Mouse (Mus musculus) midbrain, embryonic 14.5 days (tissue): Measurements from ENCODE around the gene Zbtb45. TPM values are rescaled to one million over a fixed set of nuclear protein-coding genes. Genes with fewer than 3 reads are reported as not detected.
A peak's percentile ranks its signal among the peaks of the same experiment; 100 is the strongest.

Source experiments
- ATAC-seq: fragments of 200-750 bp; cut with Nextera tagmentation; 2 replicates; pipeline ENCODE4 v1.8.0; 2017; ENCODE audit warnings: moderate number of reproducible peaks, moderate library complexity; ENCODE audit not compliant: low FRiP score, low TSS enrichment
- DNase-seq: peaks from one replicate; pipeline ENCODE4 v3.0.0-alpha.2; 2015
- H3K27ac ChIP-seq: fragments of 300-500 bp; sonication (generic); replicated peaks from 2 replicates; pipeline ENCODE4 v1.5.1; 2014; ENCODE audit warnings: mild to moderate bottlenecking, low read depth, low read length, moderate library complexity
- H3K27me3 ChIP-seq: fragments of 300-500 bp; sonication (generic); 2 replicates; pipeline ENCODE4 v1.6.1; 2014; ENCODE audit warnings: low read length, control low read depth, mixed read lengths; ENCODE audit not compliant: control insufficient read depth, insufficient read depth
- H3K36me3 ChIP-seq: fragments of 300-500 bp; sonication (generic); 2 replicates; pipeline ENCODE4 v1.6.1; 2014; ENCODE audit warnings: low read length, control low read depth; ENCODE audit not compliant: control insufficient read depth, insufficient read depth
- H3K4me1 ChIP-seq: fragments of 300-500 bp; sonication (generic); 2 replicates; pipeline ENCODE4 v1.6.1; 2014; ENCODE audit warnings: mild to moderate bottlenecking, antibody characterized with exemption, low read length, control low read depth; ENCODE audit not compliant: control insufficient read depth, insufficient read depth
- H3K4me2 ChIP-seq: fragments of 300-500 bp; sonication (generic); 2 replicates; pipeline ENCODE4 v1.6.1; 2014; ENCODE audit warnings: mild to moderate bottlenecking, low read length, moderate library complexity
- H3K4me3 ChIP-seq: fragments of 300-500 bp; sonication (generic); replicated peaks from 2 replicates; pipeline ENCODE4 v1.5.1; 2014; ENCODE audit warnings: low read depth, low read length
- H3K9ac ChIP-seq: fragments of 300-500 bp; sonication (generic); replicated peaks from 2 replicates; pipeline ENCODE4 v1.6.1; 2014; ENCODE audit warnings: mild to moderate bottlenecking, low read length, moderate library complexity
- H3K9me3 ChIP-seq: fragments of 300-500 bp; sonication (generic); 2 replicates; pipeline ENCODE4 v1.6.1; 2016; ENCODE audit warnings: low read length, control low read depth, mixed read lengths; ENCODE audit not compliant: control insufficient read depth
- WGBS: fragments of 180-500 bp; shearing (Covaris S2); extraction: QIAGEN DNeasy Blood & Tissue Kit; methylation state at CpG from one replicate; pipeline ENCODE4 v1.1.7; 2014; 5-methylcytosine and 5-hydroxymethylcytosine counted together
- polyA plus RNA-seq: library from polyadenylated mRNA; unstranded; fragments of >200 nt; fragmentation: Nextera tagmentation; extraction: Ambion mirVana; gene quantifications from 2 replicates; pipeline ENCODE4 v1.2.1, GENCODE M21; 2014

Zbtb45 gene
- polyA plus RNA-seq: 42.4 and 42.5 TPM in 2 replicates

DNA sequence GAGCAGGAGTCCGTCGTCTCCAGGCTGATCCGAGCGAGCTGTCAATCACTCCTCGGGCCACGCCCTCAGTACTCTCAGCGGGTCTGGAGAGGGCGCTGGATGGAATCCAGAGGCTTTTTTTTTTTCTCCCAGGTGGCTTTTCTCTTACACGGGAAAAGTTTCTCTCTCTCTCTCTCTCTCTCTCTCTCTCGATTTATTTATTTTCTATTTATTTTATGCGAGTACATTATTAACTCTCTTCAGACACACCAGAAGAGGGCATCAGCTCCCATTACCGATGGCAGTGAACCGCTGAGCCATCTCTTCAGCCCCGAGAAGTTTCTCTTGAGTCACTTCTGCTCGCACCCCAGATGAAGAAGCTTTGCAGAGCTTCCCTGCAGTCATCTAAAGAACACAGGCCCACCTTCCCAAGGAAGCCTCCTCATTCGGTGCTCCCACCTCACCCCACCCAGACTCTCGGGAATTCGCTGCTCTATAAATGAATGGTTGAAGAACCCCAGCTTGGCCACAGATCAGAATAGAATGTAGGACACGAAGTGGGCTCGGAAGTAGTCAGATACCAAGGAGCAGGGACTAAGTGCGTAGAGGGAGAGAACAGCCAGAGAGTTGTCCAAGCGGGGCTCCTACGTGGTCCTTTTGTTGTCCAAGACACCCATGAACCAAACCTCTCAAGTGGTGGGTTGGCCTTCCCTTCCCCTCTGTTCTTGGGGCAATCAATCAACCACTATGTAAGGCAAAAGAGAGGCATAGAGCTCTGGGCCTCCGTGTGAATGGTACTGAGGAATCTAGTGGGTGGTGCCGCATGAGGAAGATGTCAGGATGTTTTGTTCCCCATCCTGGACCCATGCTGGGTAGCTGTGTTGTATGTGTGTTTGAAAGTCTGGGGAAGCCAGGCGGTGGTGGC, at the start of gene Zbtb45:
TSS of gene Zbtb45 (minus strand) at position 30 of the 904 bp plus-strand sequence.
- no peak for DNase-seq
- no peaks in the 10 kb centered on the region for H3K9me3 ChIP-seq

DNA sequence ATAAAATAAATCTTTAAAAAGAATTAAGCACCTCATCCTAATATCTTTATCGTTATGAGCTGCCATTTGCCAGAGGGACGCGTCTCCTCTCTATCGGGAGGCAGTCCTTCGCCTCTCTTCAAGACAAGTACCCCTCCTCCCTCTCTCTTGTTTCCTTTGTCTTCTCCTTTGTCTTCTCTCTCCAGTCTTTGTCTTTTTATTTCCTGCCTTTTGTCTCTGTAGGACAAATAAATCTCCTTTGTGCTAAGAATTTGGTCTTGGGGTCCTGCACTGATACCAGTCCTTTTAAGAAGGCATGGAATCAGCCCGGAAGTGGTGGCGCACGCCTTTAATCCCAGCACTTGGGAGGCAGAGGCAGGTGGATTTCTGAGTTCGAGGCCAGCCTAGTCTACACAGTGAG, 49.7 kb upstream of the Zbtb45 start:
- DNase-seq (no peak), ATAC-seq (no peak)
- no peaks in the 10 kb centered on the region for H3K4me1 ChIP-seq
- 86% methylated on average over 9 of the region's 9 CpGs for whole genome bisulfite sequencing
- H3K4me2 ChIP-seq: no peak overlapping the region
- H3K27ac ChIP-seq: no peak overlapping the region
- H3K27me3 ChIP-seq: no peaks in the 10 kb centered on the region
- H3K9me3 ChIP-seq: no peaks in the 10 kb centered on the region
- no peak overlapping the region for H3K4me3 ChIP-seq
- H3K9ac ChIP-seq: no peak overlapping the region
- no peaks in the 10 kb centered on the region for H3K36me3 ChIP-seq

More for the DNA sequence above, at the start of gene Zbtb45:
- Histone ChIP-seq H3K36me3 (peaks cover 24% of the 10 kb centered on the region), H3K4me2 (peak within 1 kb of the TSS; percentile 80), H3K4me3 (peak within 1 kb of the TSS; percentile 74), H3K27me3 (no peaks in the 10 kb centered on the region), H3K4me1 (peaks cover 11% of the 10 kb centered on the region), H3K27ac (peak within 1 kb of the TSS; percentile 92), H3K9ac (peak within 1 kb of the TSS; percentile 84)
- ATAC-seq: no peak
- WGBS: 12% methylated on average over 26 of the region's 26 CpGs

DNA sequence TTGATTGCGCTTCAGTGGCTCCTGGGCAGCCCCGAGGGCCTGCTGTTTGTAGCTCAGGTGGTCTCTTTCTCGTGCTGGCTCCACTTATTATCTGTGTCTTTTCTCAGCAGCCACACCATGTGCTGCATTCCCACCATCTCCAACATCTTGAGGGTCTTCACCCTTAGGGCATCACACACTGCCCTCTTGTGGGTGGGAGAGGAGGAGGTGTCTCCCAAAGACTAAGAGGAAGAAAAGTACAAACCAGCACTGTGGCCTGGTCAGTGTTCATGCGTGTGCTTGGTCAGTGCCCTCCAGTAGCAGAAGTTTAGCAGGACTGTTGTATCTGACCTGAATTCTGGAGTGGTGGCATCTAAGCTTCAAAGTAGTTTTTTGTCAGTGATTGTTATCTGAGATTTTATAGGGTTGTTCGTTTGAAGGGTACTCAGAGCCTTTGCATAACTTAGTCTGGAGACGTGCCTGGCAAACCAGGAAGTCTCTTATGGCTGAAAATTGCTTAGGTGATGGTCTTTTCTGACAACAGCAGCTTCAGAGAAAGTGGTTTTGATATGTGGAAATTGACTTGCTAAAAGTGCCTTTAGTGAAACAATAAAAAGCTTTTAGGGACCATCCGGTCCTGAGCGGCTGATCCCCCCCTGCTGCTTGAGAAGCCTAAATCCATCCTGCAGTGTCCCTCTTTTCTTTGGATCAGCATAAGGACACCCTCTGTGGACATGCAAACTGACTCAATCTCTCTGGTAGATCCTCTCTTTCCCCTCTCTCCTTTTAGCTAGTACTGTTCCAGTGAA, 47.3 kb upstream of the Zbtb45 start:
- no peaks in the 10 kb centered on the region for H3K36me3 ChIP-seq
- no peak overlapping the region for H3K9ac ChIP-seq
- H3K9me3 ChIP-seq: no peaks in the 10 kb centered on the region
- H3K4me3 ChIP-seq: no peak overlapping the region
- ATAC-seq: no peak
- DNase-seq: no peak
- 56% methylated on average over 8 of the region's 8 CpGs for WGBS
- H3K4me1 ChIP-seq: no peaks in the 10 kb centered on the region; the same call in 1 of the 2 replicates
- no peaks in the 10 kb centered on the region for H3K27me3 ChIP-seq
- H3K4me2 ChIP-seq: no peak overlapping the region
- H3K27ac ChIP-seq: no peak overlapping the region

DNA sequence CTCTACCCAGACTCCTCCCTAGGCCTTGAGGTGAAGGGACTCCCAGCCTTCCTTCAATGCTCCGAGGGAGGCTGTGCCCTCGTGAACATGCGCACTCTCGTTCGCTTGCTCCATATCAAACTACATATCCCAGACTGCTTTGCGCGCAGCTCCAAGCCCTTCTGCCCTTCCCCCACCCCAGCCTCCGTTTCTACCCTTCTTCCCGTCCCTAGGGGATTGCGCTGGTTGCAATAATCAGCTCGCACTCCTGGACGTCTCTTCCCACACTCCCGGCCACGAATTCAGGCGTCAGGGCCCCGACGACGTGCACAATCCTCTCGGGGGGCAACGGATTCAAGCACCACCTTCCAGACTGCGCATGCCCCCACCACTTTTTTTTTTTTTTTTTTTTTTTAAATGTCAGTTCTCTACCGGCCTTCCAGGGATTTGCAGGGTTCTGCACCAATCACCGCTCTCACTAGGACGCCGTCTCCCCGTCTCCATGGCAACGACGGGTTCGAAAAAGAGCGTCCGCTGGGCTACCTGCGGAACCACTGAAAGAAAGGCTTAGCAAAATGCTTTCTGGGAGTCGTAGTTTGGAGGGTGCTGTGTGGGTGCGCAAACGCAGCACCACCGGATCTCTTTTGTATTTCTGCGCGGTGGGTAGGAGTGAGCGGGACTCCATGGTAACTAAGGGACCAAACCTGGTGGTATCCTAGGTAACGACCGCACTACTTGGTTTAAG, 44.6 kb upstream of the Zbtb45 start, which contains the start of gene Mzf1:
TSS of gene Mzf1 (minus strand) at position 478 of the 724 bp plus-strand sequence.
- H3K9ac ChIP-seq: peak within 1 kb of the TSS; percentile 63; the same call in 1 of the 2 replicates
- H3K4me2 ChIP-seq: peak within 1 kb of the TSS; percentile 61
- DNase-seq: peak; percentile 100
- H3K27me3 ChIP-seq: no peaks in the 10 kb centered on the region
- peak within 1 kb of the TSS; percentile 54 for H3K4me3 ChIP-seq
- no peaks in the 10 kb centered on the region; the same call in 1 of the 2 replicates for H3K4me1 ChIP-seq
- under 1% methylated on average over 41 of the region's 41 CpGs for WGBS
- no peaks in the 10 kb centered on the region for H3K9me3 ChIP-seq
- peak within 1 kb of the TSS; percentile 97 for H3K27ac ChIP-seq
- no peaks in the 10 kb centered on the region for H3K36me3 ChIP-seq
- ATAC-seq: peak; percentile 95

DNA sequence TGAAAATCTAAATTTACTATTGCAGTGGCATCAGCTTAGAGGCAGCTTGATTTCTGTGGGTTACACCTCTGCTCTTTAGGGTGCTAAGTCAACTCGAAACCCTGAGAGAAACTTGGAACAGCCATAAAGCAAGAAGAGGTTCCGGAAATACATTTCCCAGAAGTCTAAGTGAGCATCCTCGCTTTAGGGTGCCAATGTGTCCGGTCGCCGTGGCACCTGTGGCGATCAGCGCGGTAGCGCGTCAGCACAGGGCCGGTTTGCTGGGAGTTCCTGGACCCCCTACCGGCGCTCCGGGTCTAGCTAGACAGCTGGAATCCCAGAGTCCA, 44.1 kb upstream of the Zbtb45 start:
- no peaks in the 10 kb centered on the region for H3K9me3 ChIP-seq
- no peaks in the 10 kb centered on the region; the same call in 1 of the 2 replicates for H3K4me1 ChIP-seq
- ATAC-seq: no peak
- H3K27ac ChIP-seq: peak overlapping the region; percentile 97
- peak overlapping the region; percentile 54 for H3K4me3 ChIP-seq
- H3K4me2 ChIP-seq: peak overlapping the region; percentile 55
- no peaks in the 10 kb centered on the region for H3K27me3 ChIP-seq
- DNase-seq: no peak
- H3K9ac ChIP-seq: peak overlapping the region; percentile 63; the same call in 1 of the 2 replicates
- H3K36me3 ChIP-seq: no peaks in the 10 kb centered on the region
- 2% methylated on average over 15 of the region's 15 CpGs for WGBS

DNA sequence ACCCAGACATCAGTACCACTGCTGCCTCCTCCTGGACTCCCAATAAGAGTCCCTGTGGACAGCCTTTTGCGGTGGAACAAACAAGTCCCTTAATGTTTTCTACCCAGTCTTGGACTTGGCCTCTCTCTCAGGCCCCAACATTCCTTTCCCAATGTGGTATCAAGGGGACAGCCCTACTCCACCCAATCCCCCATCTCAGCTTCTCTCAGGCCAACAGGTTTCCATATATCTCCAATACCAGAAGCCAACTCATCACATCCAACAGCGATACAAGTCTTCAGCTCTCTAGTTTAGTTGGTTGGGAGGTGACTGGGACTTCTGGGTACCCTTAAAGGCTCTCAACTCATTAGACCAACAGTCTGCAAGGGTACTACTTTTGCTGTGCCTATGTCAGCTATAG, 43.7 kb upstream of the Zbtb45 start:
- no peak for DNase-seq
- WGBS: 90% methylated on average over 2 of the region's 2 CpGs
- Histone ChIP-seq H3K36me3 (no peaks in the 10 kb centered on the region), H3K4me3 (peak overlapping the region; percentile 54), H3K4me2 (peak overlapping the region; percentile 55), H3K27me3 (no peaks in the 10 kb centered on the region), H3K9ac (peak overlapping the region; percentile 63; the same call in 1 of the 2 replicates), H3K4me1 (no peaks in the 10 kb centered on the region; the same call in 1 of the 2 replicates), H3K27ac (peak overlapping the region; percentile 97), H3K9me3 (no peaks in the 10 kb centered on the region)
- ATAC-seq: no peak

DNA sequence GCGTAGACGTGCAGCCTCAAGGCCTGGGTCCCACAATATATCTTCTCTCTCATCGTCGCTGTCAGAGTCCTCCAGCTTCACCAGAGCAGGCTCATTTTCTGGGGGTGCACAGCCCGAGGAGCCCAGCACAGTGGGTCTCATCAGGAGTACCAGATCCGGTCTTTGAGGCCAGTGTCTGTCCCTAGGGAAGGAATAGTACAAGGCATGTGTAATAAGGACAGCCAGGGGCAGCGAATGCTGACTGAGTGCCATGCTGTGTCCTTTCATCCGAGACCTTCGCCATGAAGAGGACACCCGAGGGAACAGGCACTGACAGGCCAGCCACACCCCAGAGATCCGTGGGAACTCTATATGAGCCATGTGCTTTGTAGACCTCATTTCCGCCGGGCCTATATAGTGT, 43.2 kb upstream of the Zbtb45 start:
- Histone ChIP-seq H3K9me3 (no peaks in the 10 kb centered on the region), H3K4me3 (no peak overlapping the region), H3K9ac (no peak overlapping the region), H3K4me2 (no peak overlapping the region), H3K36me3 (no peaks in the 10 kb centered on the region), H3K27ac (no peak overlapping the region), H3K4me1 (no peaks in the 10 kb centered on the region; the same call in 1 of the 2 replicates), H3K27me3 (no peaks in the 10 kb centered on the region)
- DNase-seq (no peak), ATAC-seq (no peak)
- 90% methylated on average over 13 of the region's 13 CpGs for WGBS

DNA sequence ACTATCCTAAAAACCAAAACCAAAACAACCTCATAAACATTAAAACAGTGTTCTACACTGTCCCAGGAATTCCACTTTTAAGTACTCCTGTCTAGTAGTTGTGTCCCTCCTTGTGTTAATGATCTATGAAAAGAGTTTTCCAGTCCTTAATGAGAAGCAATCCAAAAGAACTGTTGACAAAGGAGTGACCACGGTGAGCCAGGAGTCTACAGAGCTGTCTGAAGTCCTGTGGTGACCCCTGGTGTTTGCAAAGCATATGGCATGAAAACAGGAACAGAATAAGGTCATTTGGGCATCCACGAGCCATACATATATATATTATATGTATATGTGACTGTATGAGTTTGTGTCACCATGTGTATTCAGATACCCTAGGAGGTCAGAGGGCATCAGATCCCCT, 36.2 kb upstream of the Zbtb45 start:
- peak; percentile 57; the same call in 1 of the 2 replicates for ATAC-seq
- WGBS: 13% methylated on average over 2 of the region's 2 CpGs
- H3K36me3 ChIP-seq: no peaks in the 10 kb centered on the region

More for the DNA sequence above, 36.2 kb upstream of the Zbtb45 start:
- DNase-seq: peak; percentile 83
- Histone ChIP-seq H3K27me3 (peaks cover 38% of the 10 kb centered on the region), H3K9me3 (peaks cover 4% of the 10 kb centered on the region; the same call in 1 of the 2 replicates), H3K27ac (no peak overlapping the region), H3K4me2 (no peak overlapping the region), H3K4me3 (no peak overlapping the region), H3K9ac (no peak overlapping the region), H3K4me1 (no peaks in the 10 kb centered on the region)
